Mouse (Mus musculus) intestine, postnatal 0 days (tissue): Measurements from ENCODE around the gene Kcnh6. TPM values are rescaled to one million over a fixed set of nuclear protein-coding genes. Genes with fewer than 3 reads are reported as not detected.
"Not testable (repeated sequence)": the region's sequence is repeated elsewhere in the genome, so short reads cannot be mapped to it uniquely, and the experiment has no call there.

ENCODE experiments used
- ATAC-seq: fragments of 200-750 bp; cut with Nextera tagmentation; 2 replicates; pipeline ENCODE4 v1.8.0; 2017; ENCODE audit warnings: mild to moderate bottlenecking, moderate TSS enrichment, moderate library complexity
- H3K27ac ChIP-seq: fragments of 300-500 bp; sonication (generic); 2 replicates; pipeline ENCODE4 v1.5.1; 2014; ENCODE audit warnings: mild to moderate bottlenecking, low read depth, low read length, moderate library complexity
- H3K27me3 ChIP-seq: fragments of 300-500 bp; sonication (generic); replicated peaks from 2 replicates; pipeline ENCODE4 v1.6.1; 2014; ENCODE audit warnings: low read length, mixed read lengths; ENCODE audit not compliant: control insufficient read depth, insufficient read depth
- H3K36me3 ChIP-seq: fragments of 300-500 bp; sonication (generic); 2 replicates; pipeline ENCODE4 v1.6.1; 2014; ENCODE audit warnings: mild to moderate bottlenecking, moderate library complexity; ENCODE audit not compliant: control insufficient read depth, insufficient read depth
- H3K4me1 ChIP-seq: fragments of 300-500 bp; sonication (generic); replicated peaks from 2 replicates; pipeline ENCODE4 v1.6.1; 2014; ENCODE audit warnings: antibody characterized with exemption, low read length, mixed read lengths; ENCODE audit not compliant: control insufficient read depth, insufficient read depth
- H3K4me2 ChIP-seq: fragments of 300-500 bp; sonication (generic); replicated peaks from 2 replicates; pipeline ENCODE4 v1.6.1; 2014; ENCODE audit warnings: low read depth, mild to moderate bottlenecking, moderate library complexity
- H3K4me3 ChIP-seq: fragments of 300-500 bp; sonication (generic); 2 replicates; pipeline ENCODE4 v1.5.1; 2014; ENCODE audit warnings: low read depth, low read length
- H3K9ac ChIP-seq: fragments of 300-500 bp; sonication (generic); 2 replicates; pipeline ENCODE4 v1.6.1; 2014; ENCODE audit warnings: mild to moderate bottlenecking, low read depth, low read length
- H3K9me3 ChIP-seq: fragments of 300-500 bp; sonication (generic); 2 replicates; pipeline ENCODE4 v1.6.1; 2016; ENCODE audit warnings: mixed run types; ENCODE audit not compliant: control insufficient read depth
- CTCF ChIP-seq: sonication (generic); IDR thresholded peaks from 2 replicates; pipeline ENCODE4 v1.5.1; 2016; ENCODE audit warnings: low read depth, mild to moderate bottlenecking, control low read depth, antibody characterized with exemption, moderate library complexity
- WGBS: fragments of 180-500 bp; shearing (Covaris S2); extraction: QIAGEN DNeasy Blood & Tissue Kit; methylation state at CpG from one replicate; pipeline ENCODE4 v1.1.7; 2014; 5-methylcytosine and 5-hydroxymethylcytosine counted together
- polyA plus RNA-seq: library from polyadenylated mRNA; unstranded; fragments of >200 nt; fragmentation: Nextera tagmentation; extraction: Ambion mirVana; gene quantifications from 2 replicates; pipeline ENCODE4 v1.2.1, GENCODE M21; 2015

Gene Kcnh6
- polyA plus RNA-seq, 1 experiment from 2014 or later, result 1.6 TPM

DNA sequence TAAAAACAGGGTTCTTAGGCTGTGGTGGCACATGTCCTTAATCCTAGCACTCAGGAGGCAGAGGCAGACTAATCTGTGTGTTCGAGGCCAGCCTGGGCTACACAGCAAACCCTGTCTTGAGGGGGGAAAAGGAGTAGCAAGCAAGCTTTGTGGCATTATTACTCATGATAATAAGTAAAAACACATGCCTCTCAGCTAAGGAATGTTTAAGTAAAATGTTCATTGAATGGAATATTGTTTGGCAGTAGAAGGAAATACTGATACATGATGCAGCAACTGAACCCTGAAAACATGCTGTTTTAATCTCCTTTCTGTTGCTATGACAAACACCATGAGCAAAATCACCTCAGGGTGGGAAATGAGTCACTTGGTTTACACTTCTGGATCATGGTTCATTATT, 53.4 kb downstream of the Kcnh6 start:
- H3K9ac ChIP-seq, result no peak overlapping the region
- no peaks in the 10 kb centered on the region for H3K9me3 ChIP-seq
- peaks cover 39% of the 10 kb centered on the region for H3K36me3 ChIP-seq
- no peak for ATAC-seq
- H3K27ac ChIP-seq, result no peak overlapping the region
- no peak overlapping the region for H3K4me2 ChIP-seq
- H3K27me3 ChIP-seq, result no peaks in the 10 kb centered on the region
- 83% methylated on average over 1 of the region's 1 CpGs for WGBS
- H3K4me1 ChIP-seq, result no peaks in the 10 kb centered on the region
- no peak for TF ChIP-seq CTCF
- H3K4me3 ChIP-seq, result no peak overlapping the region

- no peak for ATAC-seq
- Histone ChIP-seq H3K9ac (no peak overlapping the region), H3K9me3 (no peaks in the 10 kb centered on the region), H3K4me2 (no peak overlapping the region), H3K27me3 (no peaks in the 10 kb centered on the region), H3K36me3 (peaks cover 16% of the 10 kb centered on the region), H3K4me1 (no peaks in the 10 kb centered on the region; the same call in 1 of the 2 replicates), H3K4me3 (no peak overlapping the region), H3K27ac (no peak overlapping the region)
- 84% methylated on average over 5 of the region's 5 CpGs for WGBS
- no peak for TF ChIP-seq CTCF
These were observed 55.8 kb downstream of the Kcnh6 start for GRCm38 (mm10) chr11:106063756-106064155.

DNA sequence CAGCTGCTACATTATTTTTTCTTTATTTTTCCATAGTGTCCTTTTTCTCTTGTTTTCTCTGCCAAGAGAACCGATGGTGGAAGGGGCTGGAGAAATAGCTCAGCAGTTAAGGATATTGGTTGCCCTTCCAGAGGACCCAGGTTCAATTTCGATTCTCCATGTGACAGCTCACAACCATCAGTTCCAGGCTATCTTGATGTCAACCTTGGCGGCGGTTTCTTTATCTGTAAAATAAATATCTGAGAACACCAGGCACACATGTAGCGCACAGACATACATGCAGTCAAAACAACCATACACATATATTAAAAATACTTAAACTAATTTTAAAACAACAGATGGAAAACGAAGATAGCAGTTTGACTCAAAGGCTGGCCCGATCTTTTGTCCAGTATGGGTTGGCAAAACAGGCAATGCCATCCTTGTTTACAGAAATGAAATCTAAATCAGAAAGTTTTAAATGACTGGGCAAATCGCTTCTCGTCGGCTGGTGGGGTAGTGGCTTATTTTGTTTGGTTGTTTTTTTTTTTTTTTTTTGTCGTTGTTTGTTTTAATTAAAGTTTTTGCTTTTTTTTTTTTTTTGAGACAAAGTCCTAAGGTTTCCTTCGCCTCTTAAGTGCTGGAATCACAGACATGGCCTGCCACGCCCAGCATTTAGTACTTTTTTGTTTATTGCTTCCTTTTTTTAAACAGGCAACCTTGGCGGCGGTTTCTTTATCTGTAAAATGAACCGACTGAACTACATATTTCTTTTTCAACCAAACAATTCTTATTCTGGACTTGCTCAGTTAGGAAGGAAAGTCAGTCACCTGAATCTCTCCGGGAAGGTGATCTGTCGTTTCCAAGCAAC, 57.4 kb downstream of the Kcnh6 start:
- Histone ChIP-seq H3K27me3 (no peaks in the 10 kb centered on the region), H3K9me3 (no peaks in the 10 kb centered on the region), H3K27ac (peak overlapping the region; percentile 96), H3K36me3 (peaks cover 4% of the 10 kb centered on the region; the same call in 1 of the 2 replicates), H3K4me2 (peak overlapping the region; percentile 80), H3K9ac (peak overlapping the region; percentile 76), H3K4me3 (peak overlapping the region; percentile 75), H3K4me1 (no peaks in the 10 kb centered on the region; the same call in 1 of the 2 replicates)
- WGBS, result 29% methylated on average over 18 of the region's 18 CpGs
- TF ChIP-seq CTCF, result no peak
- ATAC-seq, result peak; percentile 40

DNA sequence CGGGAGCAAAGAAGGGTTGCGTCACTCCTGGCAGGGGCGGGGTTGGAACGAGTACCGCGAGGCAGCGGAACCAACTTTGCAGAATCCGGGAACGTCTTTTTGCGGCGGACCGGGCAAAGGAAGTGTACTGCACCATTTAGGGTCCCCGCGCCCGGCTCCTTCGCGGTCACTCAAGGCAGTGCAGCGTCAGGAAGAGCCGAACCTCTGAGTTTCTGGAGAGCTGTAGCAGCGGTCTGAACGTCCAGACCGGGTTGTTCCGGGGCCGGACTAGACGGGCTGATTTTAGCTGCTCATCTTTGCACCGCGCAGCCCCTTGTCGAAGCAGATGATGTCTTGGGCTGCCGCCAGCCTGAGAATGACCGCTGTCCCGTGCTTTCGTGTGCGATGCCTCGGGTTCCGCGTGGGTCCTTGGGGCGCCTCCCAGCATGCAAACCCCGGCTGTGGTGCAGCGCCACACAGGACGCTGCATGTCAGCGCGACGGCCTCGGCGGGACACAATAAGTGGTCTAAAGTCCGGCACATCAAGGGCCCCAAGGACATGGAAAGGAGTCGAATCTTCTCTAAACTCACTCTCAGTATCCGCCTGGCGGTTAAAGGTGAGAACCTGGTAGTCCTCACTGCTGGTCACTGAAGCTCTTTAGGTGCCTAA, 58.1 kb downstream of the Kcnh6 start, which contains the start of gene Taco1:
Taco1 (plus strand) TSS at position 139 of the 649 bp plus-strand sequence.
- Histone ChIP-seq H3K9me3 (no peaks in the 10 kb centered on the region), H3K27ac (peak within 1 kb of the TSS; percentile 96), H3K27me3 (no peaks in the 10 kb centered on the region), H3K4me3 (peak within 1 kb of the TSS; percentile 75), H3K4me2 (peak within 1 kb of the TSS; percentile 80), H3K36me3 (0 out of 2 replicates have a peak, but pooled peaks cover 4% of the 10 kb centered on the region), H3K4me1 (no peaks in the 10 kb centered on the region; the same call in 1 of the 2 replicates), H3K9ac (peak within 1 kb of the TSS; percentile 76)
- WGBS, result under 1% methylated on average over 49 of the region's 49 CpGs
- peak; percentile 98 for ATAC-seq
- peak; percentile 51 for TF ChIP-seq CTCF

DNA sequence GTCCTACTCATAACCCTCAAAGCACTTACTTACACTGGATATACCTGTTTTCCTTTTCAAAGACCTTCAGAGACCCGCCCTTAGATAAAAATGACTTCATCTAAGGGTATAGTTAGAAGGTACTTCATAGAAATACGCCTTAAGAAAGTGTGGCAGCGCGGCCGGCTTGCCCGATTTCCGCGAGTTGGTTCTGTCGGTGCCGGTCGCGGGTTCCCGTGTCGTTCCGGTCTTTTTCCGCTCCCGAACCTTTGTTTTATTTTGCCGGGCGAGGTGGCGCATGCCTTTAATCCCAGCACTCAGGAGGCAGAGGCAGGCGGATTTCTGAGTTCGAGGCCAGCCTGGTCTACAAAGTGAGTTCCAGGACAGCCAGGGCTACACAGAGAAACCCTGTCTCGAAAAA, 58.7 kb downstream of the Kcnh6 start:
- peak overlapping the region; percentile 80 for H3K4me2 ChIP-seq
- WGBS, result 12% methylated on average over 23 of the region's 23 CpGs
- not testable (repeated sequence) for H3K36me3 ChIP-seq, H3K27me3 ChIP-seq, H3K4me1 ChIP-seq, H3K9me3 ChIP-seq
- peak overlapping the region; percentile 75 for H3K4me3 ChIP-seq
- H3K27ac ChIP-seq, result peak overlapping the region; percentile 96
- ATAC-seq, result 0 out of 2 replicates have a peak, but pooled peaks have one; percentile 11
- H3K9ac ChIP-seq, result peak overlapping the region; percentile 76

DNA sequence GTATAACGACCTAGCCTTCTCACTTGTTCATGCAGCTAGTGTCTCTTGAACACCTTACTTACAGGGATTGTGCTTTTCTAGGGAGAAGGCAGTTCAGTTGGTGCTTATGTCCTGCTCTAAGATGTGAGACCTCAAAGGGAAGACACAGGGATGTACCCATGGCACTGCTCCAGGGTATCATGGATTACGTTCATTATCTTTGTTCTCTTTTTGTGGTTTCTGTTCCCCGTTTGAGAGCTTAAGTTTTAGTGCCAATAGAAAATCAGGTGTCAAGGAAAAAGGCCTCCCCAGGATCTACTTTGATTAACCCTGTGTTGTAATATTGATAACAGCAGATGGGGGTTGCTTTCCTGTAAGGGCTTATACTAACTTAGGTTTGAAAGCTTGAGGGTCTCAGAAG, 65.8 kb downstream of the Kcnh6 start:
- H3K4me1 ChIP-seq, result no peaks in the 10 kb centered on the region
- no peak overlapping the region for H3K9ac ChIP-seq
- H3K27me3 ChIP-seq, result no peaks in the 10 kb centered on the region
- peaks cover 32% of the 10 kb centered on the region for H3K36me3 ChIP-seq
- WGBS, result 82% methylated on average over 3 of the region's 3 CpGs
- no peak overlapping the region for H3K27ac ChIP-seq
- no peaks in the 10 kb centered on the region for H3K9me3 ChIP-seq
- H3K4me2 ChIP-seq, result no peak overlapping the region
- H3K4me3 ChIP-seq, result no peak overlapping the region
- no peak for TF ChIP-seq CTCF
- no peak for ATAC-seq
